Comparison of ENCODE assay signal across 8 mouse cellular contexts in genomic region chr5:130221760-130222145, GRCm38 (mm10). TPM values are rescaled to one million over a fixed set of nuclear protein-coding genes. Genes with fewer than 3 reads are reported as not detected.
DNase-seq lines count a peak whose midpoint lies in the region; ATAC-seq and TF ChIP-seq lines count a peak whose summit lies in the region.

No protein-coding gene starts in this region.

- peaks cover 10% of the 10 kb centered on the region; the same call in 1 of the 2 replicates for H3K4me1 ChIP-seq in lung, embryonic 14.5 days (ENCODE audit: insufficient read depth)
- no peaks in the 10 kb centered on the region for H3K4me1 ChIP-seq in embryonic facial prominence, embryonic 11.5 days (ENCODE audit: control insufficient read depth, insufficient read depth, low read length)
- H3K4me1 ChIP-seq in hindbrain, postnatal 0 days (ENCODE audit: insufficient read depth, low read length): no peaks in the 10 kb centered on the region; the same call in 1 of the 2 replicates
- H3K4me1 ChIP-seq in midbrain, embryonic 14.5 days (ENCODE audit: control insufficient read depth, insufficient read depth, low read length): peaks cover 11% of the 10 kb centered on the region; the same call in 1 of the 2 replicates

- H3K4me2 ChIP-seq in lung, embryonic 14.5 days: peak overlapping the region; percentile 75
- H3K4me2 ChIP-seq in embryonic facial prominence, embryonic 11.5 days (ENCODE audit: low read depth, low read length): peak overlapping the region; percentile 51
- peak overlapping the region; percentile 67 for H3K4me2 ChIP-seq in hindbrain, postnatal 0 days (ENCODE audit: low read depth, low read length)
- peak overlapping the region; percentile 73 for H3K4me2 ChIP-seq in midbrain, embryonic 14.5 days (ENCODE audit: low read length)

- H3K36me3 ChIP-seq in lung, embryonic 14.5 days (ENCODE audit: insufficient read depth): 0 out of 2 replicates have a peak, but pooled peaks cover 3% of the 10 kb centered on the region
- H3K36me3 ChIP-seq in embryonic facial prominence, embryonic 11.5 days (replicated peaks; ENCODE audit: control insufficient read depth, insufficient read depth, low read depth, low read length): no peaks in the 10 kb centered on the region
- H3K36me3 ChIP-seq in hindbrain, postnatal 0 days (ENCODE audit: insufficient read depth, low read length): no peaks in the 10 kb centered on the region
- H3K36me3 ChIP-seq in midbrain, embryonic 14.5 days (ENCODE audit: control insufficient read depth, insufficient read depth, low read length): no peaks in the 10 kb centered on the region

- peak overlapping the region; percentile 100 for H3K4me3 ChIP-seq in lung, embryonic 14.5 days (ENCODE audit: low read depth, low read length)
- peak overlapping the region; percentile 98 for H3K4me3 ChIP-seq in embryonic facial prominence, embryonic 11.5 days (ENCODE audit: low read depth, low read length)
- H3K4me3 ChIP-seq in hindbrain, postnatal 0 days (ENCODE audit: low read length): peak overlapping the region; percentile 99
- peak overlapping the region; percentile 99 for H3K4me3 ChIP-seq in midbrain, embryonic 14.5 days (replicated peaks; ENCODE audit: low read depth, low read length)

- no peaks in the 10 kb centered on the region for H3K27me3 ChIP-seq in lung, embryonic 14.5 days (ENCODE audit: insufficient read depth, low read length)
- H3K27me3 ChIP-seq in embryonic facial prominence, embryonic 11.5 days (ENCODE audit: control insufficient read depth, insufficient read depth, low read length): no peaks in the 10 kb centered on the region
- H3K27me3 ChIP-seq in hindbrain, postnatal 0 days (ENCODE audit: insufficient read depth, low read length): no peaks in the 10 kb centered on the region
- no peaks in the 10 kb centered on the region for H3K27me3 ChIP-seq in midbrain, embryonic 14.5 days (ENCODE audit: control insufficient read depth, insufficient read depth, low read length)

- H3K9ac ChIP-seq in lung, embryonic 14.5 days: peak overlapping the region; percentile 97
- peak overlapping the region; percentile 97 for H3K9ac ChIP-seq in embryonic facial prominence, embryonic 11.5 days (replicated peaks; ENCODE audit: low read length)
- H3K9ac ChIP-seq in hindbrain, postnatal 0 days (replicated peaks; ENCODE audit: low read length): peak overlapping the region; percentile 97
- peak overlapping the region; percentile 94 for H3K9ac ChIP-seq in midbrain, embryonic 14.5 days (replicated peaks; ENCODE audit: low read length)

- H3K27ac ChIP-seq in lung, embryonic 14.5 days (ENCODE audit: low read depth): peak overlapping the region; percentile 79
- H3K27ac ChIP-seq in embryonic facial prominence, embryonic 11.5 days (replicated peaks; ENCODE audit: low read depth, low read length): peak overlapping the region; percentile 76; the same call in 1 of the 2 replicates
- H3K27ac ChIP-seq in hindbrain, postnatal 0 days: peak overlapping the region; percentile 83
- H3K27ac ChIP-seq in midbrain, embryonic 14.5 days (replicated peaks; ENCODE audit: low read depth, low read length): peak overlapping the region; percentile 78

- WGBS in lung, embryonic 14.5 days: under 1% methylated on average over 10 of the region's 10 CpGs
- 1% methylated on average over 10 of the region's 10 CpGs for WGBS in embryonic facial prominence, embryonic 11.5 days
- WGBS in hindbrain, postnatal 0 days: 1% methylated on average over 10 of the region's 10 CpGs
- WGBS in midbrain, embryonic 14.5 days: under 1% methylated on average over 10 of the region's 10 CpGs

- peak; percentile 50 for ATAC-seq in lung, embryonic 14.5 days (ENCODE audit: insufficient read depth)
- ATAC-seq in embryonic facial prominence, embryonic 11.5 days (replicated peaks; ENCODE audit: insufficient number of reproducible peaks, low FRiP score, low TSS enrichment, low read depth): no peak; the same call in 1 of the 2 replicates
- peak; percentile 67 for ATAC-seq in hindbrain, postnatal 0 days
- peak; percentile 61; the same call in 1 of the 2 replicates for ATAC-seq in midbrain, embryonic 14.5 days (ENCODE audit: low FRiP score, low TSS enrichment)

- no peaks in the 10 kb centered on the region for H3K9me3 ChIP-seq in lung, embryonic 14.5 days (ENCODE audit: low read depth, low read length)
- H3K9me3 ChIP-seq in embryonic facial prominence, embryonic 11.5 days (replicated peaks; ENCODE audit: control insufficient read depth, low read length): no peaks in the 10 kb centered on the region
- H3K9me3 ChIP-seq in hindbrain, postnatal 0 days (ENCODE audit: low read length): no peaks in the 10 kb centered on the region
- H3K9me3 ChIP-seq in midbrain, embryonic 14.5 days (ENCODE audit: control insufficient read depth, low read length): no peaks in the 10 kb centered on the region

- TF ChIP-seq CTCF in lung, embryonic 14.5 days (IDR thresholded peaks at IDR 0.05; ENCODE audit: low read depth): no peak
- TF ChIP-seq CTCF in hindbrain, postnatal 0 days (IDR thresholded peaks at IDR 0.05; ENCODE audit: low read depth): no peak

- no peak for DNase-seq in lung, embryonic 14.5 days
- no peak for DNase-seq in lung, postnatal 4 days
- no peak for DNase-seq in embryonic facial prominence, embryonic 11.5 days (ENCODE audit: low spot score)
- no peak for DNase-seq in hindbrain, postnatal 0 days (ENCODE audit: low spot score)
- no peak for DNase-seq in midbrain, embryonic 14.5 days
- DNase-seq in gastrocnemius, postnatal 25 days: no peak
- no peak for DNase-seq in retina, embryonic 14.5 days (ENCODE audit: low spot score)
- no peak for DNase-seq in spleen, adult 18-20 months

RNA-seq across cellular contexts. Expression of gene Tmem248, which starts 4.9 kb away (rescaled TPM):
- 42.4 and 46.6 TPM in 2 replicates for polyA plus RNA-seq in lung, embryonic 14.5 days (2014; fragmentation: Nextera tagmentation; extraction: Ambion mirVana)
- 34.5 and 37.1 TPM in 2 replicates for polyA plus RNA-seq in embryonic facial prominence, embryonic 11.5 days (2014; fragmentation: Nextera tagmentation; extraction: Ambion mirVana)
- 37.1 and 51.2 TPM in 2 replicates for total RNA-seq in hindbrain, postnatal 0 days (2014; rRNA removed)
- polyA plus RNA-seq in hindbrain, postnatal 0 days (2015; fragmentation: Nextera tagmentation; extraction: Ambion mirVana): 26.5 and 30.5 TPM in 2 replicates
- 29.5 and 33.2 TPM in 2 replicates for polyA plus RNA-seq in midbrain, embryonic 14.5 days (2014; fragmentation: Nextera tagmentation; extraction: Ambion mirVana)
- 10 to 100 TPM; 36.0 to 40.1 TPM for total RNA-seq in gastrocnemius, postnatal 25 days (2021)

RNA-seq across cellular contexts. Expression of gene Sbds, which starts 33.6 kb away (rescaled TPM):
- 50.7 and 51.4 TPM in 2 replicates for polyA plus RNA-seq in lung, embryonic 14.5 days (2014; fragmentation: Nextera tagmentation; extraction: Ambion mirVana)
- polyA plus RNA-seq in embryonic facial prominence, embryonic 11.5 days (2014; fragmentation: Nextera tagmentation; extraction: Ambion mirVana): 65.1 and 68.2 TPM in 2 replicates
- 14.9 and 21.5 TPM in 2 replicates for total RNA-seq in hindbrain, postnatal 0 days (2014; rRNA removed)
- 52.3 and 57.2 TPM in 2 replicates for polyA plus RNA-seq in hindbrain, postnatal 0 days (2015; fragmentation: Nextera tagmentation; extraction: Ambion mirVana)
- 44.1 and 56.8 TPM in 2 replicates for polyA plus RNA-seq in midbrain, embryonic 14.5 days (2014; fragmentation: Nextera tagmentation; extraction: Ambion mirVana)
- 10 to 100 TPM; 25.5 to 25.6 TPM for total RNA-seq in gastrocnemius, postnatal 25 days (2021)

RNA-seq across cellular contexts. Expression of gene Tyw1, which starts 33.7 kb away (rescaled TPM):
- 25.2 and 27.5 TPM in 2 replicates for polyA plus RNA-seq in lung, embryonic 14.5 days (2014; fragmentation: Nextera tagmentation; extraction: Ambion mirVana)
- 27.8 and 30.1 TPM in 2 replicates for polyA plus RNA-seq in embryonic facial prominence, embryonic 11.5 days (2014; fragmentation: Nextera tagmentation; extraction: Ambion mirVana)
- total RNA-seq in hindbrain, postnatal 0 days (2014; rRNA removed): 20.5 and 22.7 TPM in 2 replicates
- 17.6 and 18.1 TPM in 2 replicates for polyA plus RNA-seq in hindbrain, postnatal 0 days (2015; fragmentation: Nextera tagmentation; extraction: Ambion mirVana)
- 18.5 and 26.4 TPM in 2 replicates for polyA plus RNA-seq in midbrain, embryonic 14.5 days (2014; fragmentation: Nextera tagmentation; extraction: Ambion mirVana)
- 1 to 10 TPM; 8.7 to 8.8 TPM for total RNA-seq in gastrocnemius, postnatal 25 days (2021)

RNA-seq across cellular contexts. Expression of gene Rabgef1, which starts 50.2 kb away (rescaled TPM):
- 23.9 and 25.1 TPM in 2 replicates for polyA plus RNA-seq in lung, embryonic 14.5 days (2014; fragmentation: Nextera tagmentation; extraction: Ambion mirVana)
- 23.6 and 25.1 TPM in 2 replicates for polyA plus RNA-seq in embryonic facial prominence, embryonic 11.5 days (2014; fragmentation: Nextera tagmentation; extraction: Ambion mirVana)
- total RNA-seq in hindbrain, postnatal 0 days (2014; rRNA removed): 16.1 and 19.9 TPM in 2 replicates
- polyA plus RNA-seq in hindbrain, postnatal 0 days (2015; fragmentation: Nextera tagmentation; extraction: Ambion mirVana): 27.4 and 28.9 TPM in 2 replicates
- polyA plus RNA-seq in midbrain, embryonic 14.5 days (2014; fragmentation: Nextera tagmentation; extraction: Ambion mirVana): 38.9 and 40.3 TPM in 2 replicates
- 10 to 100 TPM; 71.7 to 81.0 TPM for total RNA-seq in gastrocnemius, postnatal 25 days (2021)
